Mouse (Mus musculus): ENCODE data around the gene Herc1. TPM values are rescaled to one million over a fixed set of nuclear protein-coding genes. Genes with fewer than 3 reads are reported as not detected.

Gene Herc1
- polyA plus RNA-seq, 1 experiment from 2014 or later: 49.6 TPM

DNA sequence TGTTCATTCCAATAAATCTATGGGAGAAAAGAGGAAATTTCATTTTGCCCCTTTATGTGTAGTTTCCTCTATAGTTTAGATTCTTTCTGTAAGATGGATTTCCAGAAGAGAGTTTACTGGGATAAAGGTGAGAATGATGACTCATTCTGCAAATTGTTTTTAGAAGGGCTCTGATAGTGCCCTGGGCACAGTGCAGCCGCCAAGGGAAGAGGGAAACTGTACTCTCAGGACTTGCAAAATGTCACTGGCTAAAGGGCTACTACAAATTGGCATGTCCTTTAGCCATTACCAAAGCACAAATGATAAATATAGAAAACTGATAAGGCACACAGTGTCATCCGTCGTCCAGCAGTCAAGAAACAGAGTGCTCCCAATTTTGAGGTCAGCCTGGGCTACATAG lies 19.8 kb upstream of the Herc1 start:
- no peak overlapping the region for H3K9ac ChIP-seq (replicated peaks)
- no peaks in the 10 kb centered on the region for H3K27me3 ChIP-seq
- H3K9me3 ChIP-seq: no peaks in the 10 kb centered on the region
- no peak overlapping the region for H3K4me2 ChIP-seq (replicated peaks)
- no peaks in the 10 kb centered on the region for H3K36me3 ChIP-seq
- WGBS: 89% methylated on average over 3 of the region's 3 CpGs
- no peak overlapping the region for H3K27ac ChIP-seq
- no peak for ATAC-seq
- no peak overlapping the region for H3K4me3 ChIP-seq (replicated peaks)
- no peaks in the 10 kb centered on the region for H3K4me1 ChIP-seq (replicated peaks)

DNA sequence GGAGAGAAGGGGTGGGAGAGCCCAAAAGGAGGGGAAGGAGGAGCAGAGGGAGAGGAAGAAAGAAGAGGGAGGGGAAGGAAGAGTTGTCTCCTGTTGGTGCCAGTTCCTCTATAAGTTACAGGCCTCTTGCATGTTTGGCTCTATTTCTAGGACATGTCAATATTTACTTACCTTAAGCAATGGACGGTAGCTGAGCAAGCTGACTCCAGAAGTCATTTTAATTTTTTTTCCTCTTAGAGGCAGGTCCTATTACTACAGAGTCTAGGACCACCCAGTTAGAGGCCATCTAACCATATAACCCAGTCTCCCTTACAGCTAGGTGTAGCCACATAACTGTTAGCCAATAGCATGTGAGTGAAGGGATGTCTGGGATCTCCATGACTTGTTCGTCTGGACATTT lies 18.7 kb upstream of the Herc1 start:
- Histone ChIP-seq H3K9ac (replicated peaks) (no peak overlapping the region), H3K4me3 (replicated peaks) (no peak overlapping the region), H3K27ac (no peak overlapping the region), H3K4me2 (replicated peaks) (no peak overlapping the region), H3K36me3 (no peaks in the 10 kb centered on the region), H3K9me3 (no peaks in the 10 kb centered on the region), H3K27me3 (no peaks in the 10 kb centered on the region), H3K4me1 (replicated peaks) (no peaks in the 10 kb centered on the region)
- 88% methylated on average over 2 of the region's 2 CpGs for WGBS
- no peak for ATAC-seq

DNA sequence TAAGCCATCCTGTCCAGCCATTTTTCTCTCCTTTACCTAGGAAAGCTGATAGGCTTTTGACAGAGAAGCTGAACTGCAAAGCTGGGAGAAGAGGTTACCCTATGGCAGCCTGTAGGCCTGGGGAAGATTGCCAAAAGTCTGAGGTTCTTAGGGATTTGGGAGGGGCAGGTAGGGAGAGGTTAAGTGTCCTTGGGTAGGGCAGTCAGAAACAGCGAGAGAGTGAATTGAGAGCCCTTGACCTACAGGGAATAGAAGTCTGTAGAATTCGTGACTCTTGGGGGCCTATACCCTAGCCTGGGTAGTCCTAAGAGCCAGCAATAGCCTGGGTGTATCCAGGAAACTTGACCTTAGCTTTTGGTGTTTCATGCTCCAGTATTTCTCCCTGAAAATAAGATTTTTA lies 17.9 kb upstream of the Herc1 start:
- H3K4me2 ChIP-seq (replicated peaks): no peak overlapping the region
- no peak overlapping the region for H3K4me3 ChIP-seq (replicated peaks)
- H3K9me3 ChIP-seq: no peaks in the 10 kb centered on the region
- no peak overlapping the region for H3K9ac ChIP-seq (replicated peaks)
- no peaks in the 10 kb centered on the region for H3K36me3 ChIP-seq
- H3K27ac ChIP-seq: no peak overlapping the region
- H3K4me1 ChIP-seq (replicated peaks): no peaks in the 10 kb centered on the region
- 78% methylated on average over 2 of the region's 2 CpGs for WGBS
- H3K27me3 ChIP-seq: no peaks in the 10 kb centered on the region
- no peak for ATAC-seq

DNA sequence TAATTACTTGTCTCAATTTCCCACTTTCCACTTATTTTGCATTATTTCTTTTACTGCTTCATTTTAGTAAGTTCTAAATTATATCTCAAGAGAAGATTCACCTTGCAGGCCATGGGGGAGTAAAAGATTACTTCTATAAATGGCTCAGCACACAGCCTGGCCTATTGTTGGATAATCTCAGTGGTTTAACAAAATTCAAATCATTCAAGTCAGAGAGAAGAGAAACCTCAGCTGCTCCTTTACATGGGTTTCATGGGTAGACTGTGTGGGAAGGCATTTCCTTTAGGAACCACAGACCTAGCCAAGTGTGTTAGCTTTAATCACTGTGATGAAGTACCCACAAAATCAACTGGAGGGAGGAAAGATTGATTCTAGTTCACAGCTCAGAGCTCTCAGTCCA lies 13.0 kb upstream of the Herc1 start:
- ATAC-seq: no peak
- no peak overlapping the region for H3K4me2 ChIP-seq (replicated peaks)
- no peaks in the 10 kb centered on the region for H3K9me3 ChIP-seq
- H3K27ac ChIP-seq: no peak overlapping the region
- no peaks in the 10 kb centered on the region for H3K36me3 ChIP-seq
- H3K27me3 ChIP-seq: no peaks in the 10 kb centered on the region
- H3K4me3 ChIP-seq (replicated peaks): no peak overlapping the region
- H3K4me1 ChIP-seq (replicated peaks): no peaks in the 10 kb centered on the region
- no peak overlapping the region for H3K9ac ChIP-seq (replicated peaks)

DNA sequence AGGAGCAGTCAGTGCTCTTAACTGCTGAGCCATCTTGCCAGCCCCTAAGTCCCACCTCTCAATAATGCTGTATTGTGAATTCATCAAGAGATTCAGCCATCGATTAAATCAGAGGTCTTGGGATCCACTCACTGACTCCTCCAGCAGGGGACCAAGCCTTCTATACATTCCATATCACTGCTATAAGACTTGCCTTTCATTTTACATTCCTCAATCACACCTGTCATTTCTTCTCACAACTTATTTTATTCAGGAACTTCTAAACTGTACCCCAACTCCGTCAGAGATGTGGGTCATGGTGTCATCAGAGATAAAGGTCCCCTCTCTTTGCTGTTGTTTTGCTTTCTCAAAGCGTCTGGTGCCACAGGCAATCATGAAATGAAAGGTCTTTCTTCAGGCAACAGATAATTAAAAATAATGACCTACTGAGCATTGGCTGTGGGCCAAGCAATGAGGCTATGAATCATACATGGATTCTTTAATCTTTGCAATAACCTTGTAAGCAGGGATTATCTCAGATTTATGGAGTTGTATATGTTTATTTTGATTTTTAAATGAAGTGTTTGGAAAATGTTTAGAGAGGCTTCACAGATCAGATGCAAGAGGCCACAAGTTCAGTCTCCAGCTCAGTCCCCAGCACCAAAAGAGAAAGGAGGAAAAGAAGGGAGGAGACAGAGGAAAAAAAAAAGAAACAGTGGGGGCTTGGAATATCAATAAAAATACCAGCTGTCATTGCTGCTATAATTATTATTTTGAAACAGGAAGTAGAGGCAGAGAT lies 12.1 kb upstream of the Herc1 start:
- H3K27me3 ChIP-seq: no peaks in the 10 kb centered on the region
- H3K36me3 ChIP-seq: no peaks in the 10 kb centered on the region
- no peak for ATAC-seq
- no peak overlapping the region for H3K9ac ChIP-seq (replicated peaks)
- H3K4me2 ChIP-seq (replicated peaks): no peak overlapping the region
- H3K4me3 ChIP-seq (replicated peaks): no peak overlapping the region
- H3K27ac ChIP-seq: no peak overlapping the region
- no peaks in the 10 kb centered on the region for H3K4me1 ChIP-seq (replicated peaks)
- H3K9me3 ChIP-seq: no peaks in the 10 kb centered on the region
- WGBS: 58% methylated on average over 3 of the region's 3 CpGs

DNA sequence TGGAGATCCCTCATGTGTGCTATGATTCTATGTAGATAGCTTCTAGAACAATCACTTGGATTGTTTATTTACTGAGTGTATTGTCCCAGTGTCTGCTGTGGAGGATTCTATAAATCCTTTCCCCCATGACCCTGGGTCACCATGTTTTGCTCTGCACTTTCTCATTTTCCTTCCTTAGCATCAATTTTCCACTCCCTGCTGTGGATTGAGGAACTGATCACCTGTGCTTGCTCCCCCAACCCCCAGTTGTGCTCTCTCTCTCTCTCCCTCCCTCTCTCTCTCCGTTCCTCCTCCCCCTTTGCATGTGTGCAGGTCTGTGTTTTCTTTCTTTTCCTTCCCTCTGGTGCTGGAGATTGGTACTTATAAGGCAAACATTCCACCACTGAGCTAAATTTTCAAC lies 10.5 kb upstream of the Herc1 start:
- no peak overlapping the region for H3K4me3 ChIP-seq (replicated peaks)
- no peak overlapping the region for H3K27ac ChIP-seq
- 53% methylated on average over 1 of the region's 1 CpGs for WGBS
- no peak for ATAC-seq
- no peak overlapping the region for H3K4me2 ChIP-seq (replicated peaks)
- no peaks in the 10 kb centered on the region for H3K36me3 ChIP-seq
- no peaks in the 10 kb centered on the region for H3K4me1 ChIP-seq (replicated peaks)
- no peaks in the 10 kb centered on the region for H3K9me3 ChIP-seq
- no peak overlapping the region for H3K9ac ChIP-seq (replicated peaks)
- no peaks in the 10 kb centered on the region for H3K27me3 ChIP-seq

DNA sequence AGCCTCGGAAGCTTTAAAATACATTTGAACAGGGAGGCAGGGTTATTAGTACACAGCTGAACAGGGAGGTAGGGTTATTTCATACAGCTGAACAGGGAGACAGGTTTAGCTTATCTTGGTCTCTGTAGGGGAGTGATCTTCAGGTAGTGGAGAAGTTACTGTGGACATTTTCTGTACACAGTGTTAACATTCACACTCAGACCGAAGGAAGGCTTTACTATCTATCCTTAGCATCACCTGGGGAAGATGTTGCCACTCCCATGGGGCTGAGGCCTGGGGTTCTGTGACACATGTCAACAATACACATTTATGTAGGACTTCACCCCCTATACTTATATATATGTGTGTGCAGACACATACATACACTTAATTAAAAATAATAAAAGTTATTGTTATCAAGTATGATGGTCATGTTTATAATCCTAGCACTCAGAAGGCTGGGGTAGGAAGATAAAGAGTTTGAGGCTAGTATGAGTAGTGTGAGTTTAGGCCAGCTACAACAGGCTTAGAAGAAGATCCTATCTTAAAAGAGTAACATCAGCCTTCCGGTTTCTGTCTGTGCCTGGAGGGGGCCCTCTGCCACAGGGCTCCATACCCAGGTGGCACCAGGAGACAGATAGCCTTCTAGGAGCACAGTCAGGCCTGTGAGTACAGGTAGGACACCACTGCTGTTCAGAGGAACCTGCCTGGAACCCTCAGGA lies 9.7 kb upstream of the Herc1 start:
- ATAC-seq: no peak

DNA sequence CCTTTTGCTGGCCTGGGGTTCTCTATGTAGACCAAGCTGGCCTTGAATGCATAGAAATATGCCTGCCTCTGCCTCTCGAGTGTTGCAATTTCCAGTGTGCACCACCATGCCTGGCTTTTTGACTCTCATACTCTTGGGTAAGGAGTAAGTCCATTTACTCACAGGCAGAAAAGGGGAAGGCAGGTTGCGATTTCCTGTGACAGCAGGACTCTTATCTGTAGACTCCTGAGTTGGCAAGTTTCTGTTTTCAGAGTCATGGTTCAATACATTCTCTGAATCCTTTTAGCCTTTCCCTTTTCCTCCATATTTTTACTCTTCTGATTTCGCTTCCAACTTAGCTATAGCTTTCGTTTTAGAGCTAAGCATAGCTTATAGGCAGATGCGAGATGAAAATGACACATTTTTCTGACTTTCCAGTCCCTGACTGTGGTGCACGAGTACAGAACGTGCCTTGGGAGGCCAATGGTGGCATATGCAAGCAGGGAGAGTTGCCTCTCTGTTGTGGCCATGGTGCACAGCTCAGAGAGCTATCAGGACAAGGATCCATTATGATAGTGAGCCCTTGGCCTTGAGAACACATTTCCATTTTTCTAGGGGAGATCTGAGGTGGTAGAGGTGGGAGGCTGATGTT lies 2.7 kb upstream of the Herc1 start:
- Histone ChIP-seq H3K4me3 (replicated peaks) (no peak overlapping the region), H3K9ac (replicated peaks) (no peak overlapping the region), H3K27ac (no peak overlapping the region), H3K4me2 (replicated peaks) (no peak overlapping the region), H3K36me3 (no peaks in the 10 kb centered on the region), H3K27me3 (no peaks in the 10 kb centered on the region), H3K9me3 (no peaks in the 10 kb centered on the region), H3K4me1 (replicated peaks) (peaks cover 18% of the 10 kb centered on the region)
- 91% methylated on average over 7 of the region's 7 CpGs for WGBS
- no peak for ATAC-seq

More for the DNA sequence above, 9.7 kb upstream of the Herc1 start:
- no peak overlapping the region for H3K27ac ChIP-seq
- H3K4me2 ChIP-seq (replicated peaks): no peak overlapping the region
- whole genome bisulfite sequencing: 82% methylated on average over 3 of the region's 3 CpGs
- H3K4me3 ChIP-seq (replicated peaks): no peak overlapping the region
- no peaks in the 10 kb centered on the region for H3K36me3 ChIP-seq
- H3K4me1 ChIP-seq (replicated peaks): no peaks in the 10 kb centered on the region
- H3K9ac ChIP-seq (replicated peaks): no peak overlapping the region
- no peaks in the 10 kb centered on the region for H3K27me3 ChIP-seq
- no peaks in the 10 kb centered on the region for H3K9me3 ChIP-seq

DNA sequence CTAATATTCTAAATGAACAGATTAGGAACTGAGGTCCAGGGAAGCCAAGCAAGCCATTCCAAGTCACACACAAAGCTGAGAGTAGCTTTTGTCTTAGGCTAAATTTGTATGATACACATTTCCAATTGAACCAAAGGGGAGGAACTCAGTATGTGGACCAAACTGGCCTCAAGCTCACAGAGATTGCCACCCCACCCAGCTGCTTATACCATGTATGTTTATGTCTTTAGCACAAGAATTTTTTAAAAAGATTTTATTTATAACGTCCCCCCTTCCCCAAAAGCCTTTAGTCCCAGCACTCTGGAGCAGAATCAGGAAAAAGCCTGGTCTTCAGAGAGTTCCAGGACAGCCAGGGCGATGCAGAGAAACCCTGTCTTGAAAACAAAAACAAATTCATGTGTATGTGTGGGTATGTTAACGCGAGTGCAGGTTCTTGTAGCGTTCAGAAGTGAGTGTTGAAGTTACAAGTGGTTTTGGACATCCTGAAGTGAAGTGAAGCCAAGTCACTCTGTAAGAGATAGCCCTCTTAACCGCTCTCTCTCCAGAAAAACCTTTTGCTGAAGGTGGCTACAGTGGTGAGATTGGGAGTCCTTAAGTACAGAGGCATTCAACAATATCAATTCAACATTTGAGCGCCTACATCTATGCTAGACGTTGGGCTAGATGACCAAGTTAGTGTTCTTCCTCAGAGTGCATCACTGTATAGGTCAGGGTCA lies 948 bp upstream of the Herc1 start:
- WGBS: 42% methylated on average over 8 of the region's 8 CpGs
- H3K36me3 ChIP-seq: no peaks in the 10 kb centered on the region
- H3K9ac ChIP-seq (replicated peaks): peak overlapping the region; percentile 99
- peak overlapping the region; percentile 83 for H3K4me2 ChIP-seq (replicated peaks)
- H3K4me3 ChIP-seq (replicated peaks): peak overlapping the region; percentile 96
- H3K4me1 ChIP-seq (replicated peaks): peaks cover 23% of the 10 kb centered on the region
- H3K27me3 ChIP-seq: no peaks in the 10 kb centered on the region
- ATAC-seq: no peak
- no peaks in the 10 kb centered on the region for H3K9me3 ChIP-seq
- H3K27ac ChIP-seq: peak overlapping the region; percentile 98

DNA sequence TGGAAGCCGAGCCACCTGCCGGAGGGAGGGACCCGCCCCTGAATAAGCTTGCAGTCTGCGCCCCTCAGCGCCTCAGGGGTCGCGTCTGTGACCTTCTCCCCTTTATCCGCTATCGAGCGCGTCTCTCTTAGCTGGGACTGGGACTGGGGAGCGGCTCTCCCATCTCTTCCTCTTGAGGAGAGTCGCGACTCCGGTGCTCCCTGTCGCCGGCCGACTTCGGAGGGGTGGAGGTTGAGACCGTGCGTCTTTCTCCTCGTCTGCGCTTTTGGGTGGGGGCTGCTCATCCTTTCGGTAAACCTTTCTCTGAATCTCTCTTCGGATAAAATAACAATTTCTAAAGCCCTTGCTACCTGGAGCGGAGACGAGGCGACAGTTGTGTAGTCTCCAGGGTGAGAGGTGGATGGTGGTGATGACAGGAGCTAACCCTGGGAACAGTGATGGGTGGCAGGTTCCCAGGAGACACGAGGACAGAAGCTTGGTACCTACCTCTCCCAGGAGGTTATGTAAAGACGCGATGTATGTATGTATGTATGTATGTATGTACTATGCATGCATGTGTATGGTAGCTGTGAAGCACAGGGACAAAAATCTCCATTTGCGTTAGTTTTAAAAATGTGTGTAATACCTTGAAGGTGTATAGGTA lies 659 bp downstream of the Herc1 start:
- Histone ChIP-seq H3K36me3 (no peaks in the 10 kb centered on the region), H3K9ac (replicated peaks) (peak overlapping the region; percentile 99), H3K4me2 (replicated peaks) (peak overlapping the region; percentile 83), H3K27ac (peak overlapping the region; percentile 98), H3K9me3 (no peaks in the 10 kb centered on the region), H3K27me3 (no peaks in the 10 kb centered on the region), H3K4me3 (replicated peaks) (peak overlapping the region; percentile 96), H3K4me1 (replicated peaks) (peaks cover 25% of the 10 kb centered on the region)
- under 1% methylated on average over 32 of the region's 32 CpGs for WGBS
- peak; percentile 64 for ATAC-seq

DNA sequence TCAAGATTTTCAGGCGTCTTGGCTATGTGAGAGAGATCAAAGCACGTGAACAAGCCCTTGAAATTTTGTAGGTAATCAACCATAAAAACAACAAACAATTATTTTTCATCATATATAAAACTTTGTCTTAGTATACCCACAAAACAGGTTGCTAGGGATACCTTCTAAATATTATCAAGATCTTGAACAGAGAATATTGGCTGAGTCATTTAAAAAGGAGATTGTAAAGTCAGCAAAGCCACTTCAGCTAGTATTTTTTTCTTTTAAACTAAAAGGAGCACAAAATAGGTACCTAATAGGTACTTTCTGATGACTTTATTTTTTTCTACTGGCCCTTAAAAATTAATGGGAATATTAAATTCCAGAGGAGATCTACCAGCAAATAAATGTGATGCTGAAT lies 2.5 kb downstream of the Herc1 start:
- Histone ChIP-seq H3K27ac (no peak overlapping the region), H3K36me3 (no peaks in the 10 kb centered on the region), H3K9ac (replicated peaks) (peak overlapping the region; percentile 99; the same call in 1 of the 2 replicates), H3K4me3 (replicated peaks) (peak overlapping the region; percentile 96), H3K27me3 (no peaks in the 10 kb centered on the region), H3K4me1 (replicated peaks) (peaks cover 25% of the 10 kb centered on the region), H3K9me3 (no peaks in the 10 kb centered on the region), H3K4me2 (replicated peaks) (peak overlapping the region; percentile 83)
- ATAC-seq: no peak
- WGBS: 86% methylated on average over 2 of the region's 2 CpGs
